Mouse (Mus musculus) gastrocnemius, postnatal 4 days (tissue): ENCODE measurements at regions not wholly inside any gene's neighbourhood (a gene's known extent, or its start where the extent isn't known, plus 50 kb on each side); places are given as distances from the start of the nearest gene placed in this dataset.

Experiments
- DNase-seq, 2 experiments: peaks; one replicate each; pipeline ENCODE4 v3.0.0; 2021 to 2022; ENCODE audit warnings: low spot score in 2 of 2, mixed read lengths in 2 of 2

GRCm38 (mm10) chr10:95086755-95087154 is 142.1 kb upstream of the Plxnc1 start:
- DNase-seq = no peak

GRCm38 (mm10) chr10:95085688-95086268 is 141.1 kb upstream of the Plxnc1 start:
- no peak for DNase-seq

GRCm38 (mm10) chr10:95083341-95084148 is 138.9 kb upstream of the Plxnc1 start:
- DNase-seq = no peak

GRCm38 (mm10) chr10:95082634-95083033 is 138.0 kb upstream of the Plxnc1 start:
- DNase-seq = no peak

GRCm38 (mm10) chr10:95079979-95080378 is 135.3 kb upstream of the Plxnc1 start:
- no peak for DNase-seq

- no peak for DNase-seq
These were observed 131.8 kb upstream of the Plxnc1 start for GRCm38 (mm10) chr10:95076421-95076820.

- DNase-seq = no peak
These were observed 131.3 kb upstream of the Plxnc1 start for GRCm38 (mm10) chr10:95075897-95076296.

- no peak for DNase-seq
These were observed 130.4 kb upstream of the Plxnc1 start for GRCm38 (mm10) chr10:95074959-95075590.

- DNase-seq = no peak
These were observed 129.7 kb upstream of the Plxnc1 start for GRCm38 (mm10) chr10:95074381-95074780.

GRCm38 (mm10) chr10:95067971-95068370 is 123.3 kb upstream of the Plxnc1 start:
- DNase-seq = no peak

- DNase-seq = no peak
These were observed 122.1 kb upstream of the Plxnc1 start for GRCm38 (mm10) chr10:95066774-95067173.

- no peak for DNase-seq
These were observed 115.0 kb upstream of the Plxnc1 start for GRCm38 (mm10) chr10:95059486-95060091.

- no peak for DNase-seq
These were observed 114.4 kb upstream of the Plxnc1 start for GRCm38 (mm10) chr10:95059078-95059477.

- DNase-seq = no peak
These were observed 112.5 kb upstream of the Plxnc1 start for GRCm38 (mm10) chr10:95057051-95057714.

- no peak for DNase-seq
These were observed 111.9 kb upstream of the Plxnc1 start for GRCm38 (mm10) chr10:95056541-95056940.

- no peak for DNase-seq
These were observed 110.2 kb upstream of the Plxnc1 start for GRCm38 (mm10) chr10:95054869-95055268.

GRCm38 (mm10) chr10:95048790-95049189 is 104.2 kb upstream of the Plxnc1 start:
- no peak for DNase-seq

- no peak for DNase-seq
These were observed 99.3 kb upstream of the Plxnc1 start for GRCm38 (mm10) chr10:95043978-95044377.

- no peak for DNase-seq
These were observed 95.7 kb upstream of the Plxnc1 start for GRCm38 (mm10) chr10:95040258-95040895.

- no peak for DNase-seq
These were observed 91.5 kb upstream of the Plxnc1 start for GRCm38 (mm10) chr10:95036043-95036697.
